Mouse (Mus musculus) cortical plate, adult 2 months (tissue): ENCODE data around the gene Aire. TPM values are rescaled to one million over a fixed set of nuclear protein-coding genes. Genes with fewer than 3 reads are reported as not detected.

Experiments used
- H3K27ac ChIP-seq: fragments of 200-500 bp; 2 replicates; pipeline ENCODE4 v1.5.1; 2012; ENCODE audit warnings: low read length, control low read depth, inconsistent platforms; ENCODE audit not compliant: insufficient read depth
- H3K4me1 ChIP-seq: fragments of 200-500 bp; 2 replicates; pipeline ENCODE4 v1.6.1; 2011; ENCODE audit warnings: low read length; ENCODE audit not compliant: control insufficient read depth, insufficient read depth
- H3K4me3 ChIP-seq: fragments of 200-500 bp; 2 replicates; pipeline ENCODE4 v1.5.1; 2011; ENCODE audit warnings: mild to moderate bottlenecking, low read length, control low read depth; ENCODE audit not compliant: insufficient read depth
- CTCF ChIP-seq: fragments of 200-500 bp; IDR thresholded peaks from 2 replicates; pipeline ENCODE4 v1.5.1; 2011; ENCODE audit warnings: mild to moderate bottlenecking, control low read depth, low read length; ENCODE audit not compliant: insufficient read depth; ENCODE audit errors: extremely low read depth
- POLR2A ChIP-seq: fragments of 200-500 bp; IDR thresholded peaks from 2 replicates; pipeline ENCODE4 v1.6.1; 2011; ENCODE audit warnings: mild to moderate bottlenecking, low read length, control low read depth; ENCODE audit not compliant: insufficient read depth; ENCODE audit errors: extremely low read depth
- polyA plus RNA-seq: library from polyadenylated mRNA; depleted of rRNA; stranded (reverse); fragments of >200 nt; gene quantifications from 2 replicates; pipeline ENCODE4 v1.2.3, GENCODE M21; 2012; rRNA removed

Aire gene
- 0.32 and 0.65 TPM in 2 replicates for polyA plus RNA-seq

DNA sequence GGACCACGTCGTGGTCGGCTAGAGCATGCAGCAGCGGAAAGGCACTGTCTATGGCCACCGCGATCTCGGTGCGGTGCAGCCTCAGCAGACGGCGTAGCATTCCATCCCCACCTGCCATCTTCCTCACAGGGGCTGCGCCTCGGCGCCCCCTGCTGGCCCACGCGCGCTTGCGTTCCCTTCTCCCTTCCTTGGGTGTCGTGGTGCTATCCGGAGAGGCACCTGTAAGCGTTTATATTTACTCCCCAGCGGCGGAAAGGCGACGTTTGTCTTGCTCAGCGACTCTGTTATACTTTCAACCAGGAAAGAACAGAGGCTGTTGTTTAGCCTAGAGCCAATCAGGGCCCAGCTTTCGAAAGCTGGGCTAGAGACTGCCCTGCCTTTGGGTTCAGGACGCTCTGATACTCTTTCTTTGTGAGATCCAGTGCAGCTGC lies at the start of gene Aire:
Aire (minus strand) TSS at position 205 of the 431 bp plus-strand sequence.
- Histone ChIP-seq H3K4me1 (no peaks in the 10 kb centered on the region), H3K27ac (no peak within 1 kb of the TSS), H3K4me3 (no peak within 1 kb of the TSS)
- TF ChIP-seq POLR2A = no peak
- TF ChIP-seq CTCF = peak; percentile 56

- Histone ChIP-seq H3K4me1 (no peaks in the 10 kb centered on the region), H3K4me3 (no peak overlapping the region), H3K27ac (no peak overlapping the region)
- TF ChIP-seq CTCF (no peak), POLR2A (no peak)
Measured at GRCm38 (mm10) chr10:78092725-78093029, 49.3 kb upstream of the Aire start.

GRCm38 (mm10) chr10:78091865-78092724 lies 48.7 kb upstream of the Aire start:
- H3K4me3 ChIP-seq = no peak overlapping the region
- TF ChIP-seq POLR2A (no peak), CTCF (no peak)
- H3K4me1 ChIP-seq = no peaks in the 10 kb centered on the region
- H3K27ac ChIP-seq = no peak overlapping the region

DNA sequence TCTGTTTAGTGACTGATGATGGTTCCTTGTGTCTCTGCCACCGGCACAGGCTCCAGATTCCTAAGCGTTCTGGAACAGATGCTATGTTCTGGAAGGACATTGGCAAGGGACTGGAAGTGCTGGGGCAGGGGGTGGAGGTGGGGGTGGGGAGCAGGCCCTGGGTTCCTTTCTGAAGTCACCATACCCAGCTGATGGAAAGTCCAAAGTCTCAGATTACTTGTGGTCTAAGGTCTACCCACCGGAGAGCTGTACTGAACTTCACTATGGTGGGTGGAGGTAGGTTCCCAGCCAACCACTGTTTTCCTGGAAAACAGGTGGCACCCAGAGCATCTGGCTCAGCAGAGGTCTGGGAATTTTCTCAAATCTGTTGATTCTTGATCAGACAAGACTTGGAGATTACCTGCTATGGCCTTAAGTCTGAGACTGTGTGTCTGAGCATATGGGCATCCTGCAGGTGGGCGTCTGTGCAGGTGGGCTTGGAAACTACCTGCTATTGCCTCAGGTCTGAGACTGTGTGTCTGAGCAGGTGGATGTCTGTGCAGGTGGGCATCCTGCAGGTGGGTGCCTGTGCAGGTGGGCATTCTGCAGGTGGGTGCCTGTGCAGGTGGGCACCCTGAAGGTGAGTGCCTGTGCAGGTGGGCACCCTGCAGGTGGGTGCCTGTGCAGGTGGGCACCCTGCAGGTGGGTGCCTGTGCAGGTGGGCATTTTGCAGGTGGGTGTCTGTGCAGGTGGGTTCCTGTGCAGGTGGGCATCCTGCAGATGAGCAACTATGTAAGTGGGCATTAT lies 47.5 kb upstream of the Aire start:
- H3K4me1 ChIP-seq = no peaks in the 10 kb centered on the region
- no peak overlapping the region for H3K4me3 ChIP-seq
- no peak overlapping the region for H3K27ac ChIP-seq
- TF ChIP-seq POLR2A (no peak), CTCF (no peak)

DNA sequence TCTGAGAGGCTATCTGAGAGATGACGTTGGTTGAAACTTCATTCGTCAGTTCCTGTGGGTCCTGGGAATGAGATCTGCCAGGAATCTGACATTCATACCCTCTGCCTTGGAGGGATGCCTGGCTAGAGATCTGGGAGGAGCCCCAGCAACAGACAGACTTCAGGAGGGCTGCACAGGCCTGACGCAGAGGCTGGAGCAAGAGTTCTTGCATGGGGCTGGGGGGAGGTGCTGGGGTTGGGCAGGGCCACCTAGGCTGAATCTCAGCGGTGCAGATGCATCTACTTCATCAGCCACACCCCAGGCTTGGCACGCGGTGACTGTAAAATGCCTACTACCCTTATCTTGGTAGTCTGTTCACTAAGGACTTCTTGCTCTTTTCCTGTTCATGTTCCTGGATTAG lies 46.8 kb upstream of the Aire start:
- TF ChIP-seq CTCF = no peak
- no peak for TF ChIP-seq POLR2A
- Histone ChIP-seq H3K27ac (no peak overlapping the region), H3K4me3 (no peak overlapping the region), H3K4me1 (no peaks in the 10 kb centered on the region)

DNA sequence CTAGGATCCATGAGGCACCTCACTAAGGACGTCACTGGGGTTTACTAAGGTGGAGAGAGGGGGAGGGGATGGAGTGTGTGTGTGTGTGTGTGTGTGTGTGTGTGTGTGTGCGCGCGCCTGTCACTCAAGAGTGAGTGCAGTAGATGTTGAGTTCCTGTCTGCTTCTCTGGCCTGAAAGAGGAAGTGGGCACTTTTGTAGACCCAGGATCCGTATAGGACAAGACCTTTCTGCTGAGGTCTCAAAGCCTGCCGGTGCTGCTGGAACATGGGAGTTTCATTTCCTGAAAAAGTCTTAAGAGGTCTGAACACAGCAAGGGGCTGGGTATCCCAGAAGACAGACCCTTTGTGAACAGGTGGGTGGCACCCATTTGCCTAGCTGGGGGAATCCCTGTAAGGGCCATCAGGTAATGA lies 43.7 kb upstream of the Aire start:
- no peak overlapping the region for H3K4me3 ChIP-seq
- no peaks in the 10 kb centered on the region for H3K4me1 ChIP-seq
- no peak overlapping the region for H3K27ac ChIP-seq
- TF ChIP-seq CTCF (no peak), POLR2A (no peak)

DNA sequence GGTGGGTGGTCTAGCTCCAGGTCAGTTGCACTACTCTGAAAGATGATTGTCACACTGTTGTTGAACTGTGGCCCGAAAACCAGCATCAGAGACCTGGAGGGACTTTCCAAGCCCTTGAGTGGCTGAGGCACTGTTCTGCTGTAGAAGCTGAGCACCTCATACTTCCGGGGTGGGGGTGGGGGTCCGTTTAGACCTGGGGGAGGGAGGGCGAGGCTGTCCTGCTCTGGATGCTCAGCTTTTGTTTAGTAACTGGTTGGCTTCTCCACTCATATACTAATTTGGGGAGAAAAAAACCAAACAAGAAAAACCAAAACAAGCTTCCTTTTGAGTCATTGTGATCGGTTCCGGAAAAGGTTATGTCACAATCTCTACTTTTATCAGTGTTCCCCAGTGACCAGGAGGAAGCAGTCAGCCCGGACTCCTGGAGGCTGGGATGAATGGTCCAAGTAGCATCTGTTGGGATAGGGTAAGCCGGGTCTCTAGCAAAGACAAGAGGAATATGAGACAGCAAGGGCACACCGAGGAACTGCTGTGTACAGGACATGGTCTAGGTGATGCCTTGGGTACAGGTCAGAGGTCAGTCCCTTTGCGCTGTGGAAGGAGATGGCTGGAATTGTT lies 43.1 kb upstream of the Aire start:
- Histone ChIP-seq H3K4me1 (no peaks in the 10 kb centered on the region), H3K4me3 (no peak overlapping the region), H3K27ac (no peak overlapping the region)
- TF ChIP-seq POLR2A = no peak

DNA sequence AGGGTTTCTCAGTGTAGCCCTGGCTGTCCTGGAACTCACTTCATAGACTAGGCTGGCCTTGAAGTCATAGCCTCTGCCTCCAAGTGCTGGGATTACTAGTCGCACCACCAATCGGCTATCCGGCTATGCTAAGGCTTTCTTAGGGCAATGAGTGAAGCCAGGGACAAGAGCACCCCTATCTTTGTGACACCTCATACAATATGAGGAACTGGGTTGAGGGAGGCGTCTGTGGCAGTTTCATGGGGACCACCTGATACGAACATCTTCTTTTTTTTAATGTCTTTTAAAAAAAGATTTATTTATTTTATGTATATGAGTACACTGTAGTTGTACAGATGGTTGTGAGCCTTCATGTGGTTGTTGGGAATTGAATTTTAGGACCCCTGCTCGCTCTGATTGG lies 42.3 kb upstream of the Aire start:
- H3K27ac ChIP-seq = no peak overlapping the region

DNA sequence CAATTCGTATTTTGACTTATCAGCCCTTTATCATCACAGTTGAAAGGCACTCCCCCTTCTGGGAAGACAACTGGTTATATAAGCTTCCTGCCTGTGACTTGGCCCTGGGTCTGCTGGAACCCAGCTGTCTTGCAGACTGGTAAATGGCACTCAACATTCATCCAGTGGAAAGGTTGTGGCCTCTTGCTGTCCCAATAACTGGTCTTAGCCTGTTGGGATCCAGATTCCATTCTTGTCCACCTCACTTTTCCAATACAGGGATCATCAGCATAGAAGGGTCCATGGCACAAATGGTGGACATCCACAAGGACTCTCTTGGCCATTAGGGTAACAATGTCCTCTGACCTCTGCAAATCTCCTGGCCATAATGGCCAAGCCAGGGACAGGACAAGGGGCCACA lies 40.7 kb upstream of the Aire start:
- TF ChIP-seq POLR2A (no peak), CTCF (no peak)
- no peak overlapping the region for H3K4me3 ChIP-seq
- no peaks in the 10 kb centered on the region for H3K4me1 ChIP-seq
- no peak overlapping the region for H3K27ac ChIP-seq

More for the DNA sequence above, 42.3 kb upstream of the Aire start:
- H3K4me1 ChIP-seq = no peaks in the 10 kb centered on the region
- no peak overlapping the region for H3K4me3 ChIP-seq
- TF ChIP-seq POLR2A = no peak
